Mouse (Mus musculus) CD4-positive naive resting alpha-beta T cell, adult 76 days (primary cell): ENCODE measurements around the gene Litaf. TPM values are rescaled to one million over a fixed set of nuclear protein-coding genes. Genes with fewer than 3 reads are reported as not detected.

Experiments
- total RNA-seq: library from RNA; stranded (reverse); gene quantifications from one replicate; pipeline ENCODE4 v1.2.4, GENCODE M21; 2023

Litaf gene
- 12.5 TPM for total RNA-seq

DNA sequence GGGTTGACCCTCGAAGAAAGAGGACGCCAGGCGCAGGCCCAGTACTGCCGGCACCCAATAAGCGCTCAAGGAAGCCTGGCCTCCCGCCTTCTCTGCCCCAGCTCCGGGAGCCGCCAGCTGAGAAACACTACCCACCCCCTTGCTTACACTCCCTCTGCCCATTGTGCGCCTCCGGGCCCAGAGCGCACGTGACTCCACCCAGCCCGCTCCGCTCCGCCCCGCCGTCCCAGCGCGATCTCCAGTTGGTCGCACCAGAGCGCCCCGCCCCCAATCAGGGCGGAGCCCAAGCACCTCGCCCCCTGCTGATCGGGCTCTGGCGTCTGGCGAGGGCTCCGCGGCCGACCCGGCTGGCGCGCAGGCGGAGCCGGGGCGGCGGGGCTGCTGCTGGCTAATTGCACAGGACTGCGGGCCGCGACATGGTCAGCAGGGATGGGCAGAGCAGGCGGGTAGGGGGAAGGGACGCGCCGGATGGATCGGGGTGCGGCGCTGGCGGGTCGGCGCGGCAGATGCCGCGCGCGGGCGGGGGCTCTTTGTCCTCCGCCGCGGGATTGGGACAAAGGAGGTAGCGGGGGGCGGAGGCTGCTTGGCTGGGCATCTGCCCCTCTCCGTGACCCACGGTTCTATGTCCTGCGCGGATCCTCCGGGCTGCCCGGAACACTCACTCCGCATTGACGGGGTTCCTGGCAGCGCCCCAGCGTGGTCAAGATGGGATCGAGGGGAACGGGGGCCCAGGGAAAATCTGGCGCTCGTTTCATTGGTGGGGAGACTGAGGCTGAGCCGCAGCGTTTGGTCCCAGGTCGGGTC is at the start of gene Litaf:
Litaf (minus strand) TSS at position 129 of the 804 bp plus-strand sequence.

DNA sequence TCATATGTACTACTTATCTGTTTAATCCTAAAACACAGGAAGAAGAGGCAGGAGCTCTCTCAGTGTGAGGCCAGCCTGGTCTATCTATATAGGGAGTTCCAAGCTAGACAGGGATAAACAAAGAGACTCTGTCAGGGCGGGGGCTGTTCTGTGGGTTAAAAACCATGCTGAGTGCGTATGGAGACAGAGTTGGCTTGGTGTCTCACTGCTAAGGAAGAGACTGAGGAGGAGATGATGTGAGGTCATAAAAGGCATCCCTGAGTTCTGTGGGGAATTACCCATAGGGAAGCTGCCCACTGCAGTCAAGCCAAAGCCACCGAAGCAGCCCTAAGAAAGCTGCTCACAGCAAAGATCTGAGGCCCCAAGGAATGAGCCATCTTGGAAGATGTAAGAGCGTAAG is 5.3 kb downstream of the Litaf start, which contains the start of gene Snn:
Snn (plus strand) TSS at position 301 of the 400 bp plus-strand sequence.

Other genes with a start within 250 kb of the Litaf start
- 3.5 TPM for gene Rmi2, start 231.1 kb downstream of the Litaf start, total RNA-seq
- 22.2 TPM for gene Snn, start 5.2 kb downstream of the Litaf start, total RNA-seq
- gene Txndc11, start 68.5 kb upstream of the Litaf start, total RNA-seq: 45.8 TPM
- gene Zc3h7a, start 110.2 kb upstream of the Litaf start, total RNA-seq: 340 TPM
- 115 TPM for gene Rsl1d1, start 137.2 kb upstream of the Litaf start, total RNA-seq
- gene Gspt1, start 188.2 kb upstream of the Litaf start, total RNA-seq: 95.4 TPM
- not detected for gene Tnfrsf17, start 247.7 kb upstream of the Litaf start, total RNA-seq